Mouse (Mus musculus): ENCODE data around the gene Vamp8. TPM values are rescaled to one million over a fixed set of nuclear protein-coding genes. Genes with fewer than 3 reads are reported as not detected.

Vamp8 gene
- polyA plus RNA-seq (2015; fragmentation: Nextera tagmentation; extraction: Ambion mirVana) = 143 and 146 TPM in 2 replicates

GRCm38 (mm10) chr6:72389941-72390771, at the start of gene Vamp8:
Vamp8 (minus strand) TSS chr6:72390703.
- WGBS = under 1% methylated on average over 33 of the region's 33 CpGs
- peak; percentile 67 for ATAC-seq (ENCODE audit: low FRiP score, low read depth)
- Histone ChIP-seq H3K36me3 (peaks cover 17% of the 10 kb centered on the region), H3K4me1 (peaks cover 30% of the 10 kb centered on the region), H3K4me2 (replicated peaks) (peak within 1 kb of the TSS; percentile 77), H3K4me3 (peak within 1 kb of the TSS; percentile 54), H3K27ac (peak within 1 kb of the TSS; percentile 93), H3K27me3 (no peaks in the 10 kb centered on the region), H3K9ac (peak within 1 kb of the TSS; percentile 77), H3K9me3 (no peaks in the 10 kb centered on the region)

GRCm38 (mm10) chr6:72439355-72440185, 49.1 kb upstream of the Vamp8 start, which contains the start of gene Mat2a:
Mat2a (minus strand) TSS chr6:72439558.
- H3K9ac ChIP-seq = peak within 1 kb of the TSS; percentile 99
- H3K4me2 ChIP-seq (replicated peaks) = peak within 1 kb of the TSS; percentile 85
- peak; percentile 90 for ATAC-seq (ENCODE audit: low FRiP score, low read depth)
- H3K27ac ChIP-seq = peak within 1 kb of the TSS; percentile 99
- peaks cover 29% of the 10 kb centered on the region for H3K36me3 ChIP-seq
- H3K27me3 ChIP-seq = no peaks in the 10 kb centered on the region
- under 1% methylated on average over 77 of the region's 77 CpGs for WGBS
- peak within 1 kb of the TSS; percentile 89 for H3K4me3 ChIP-seq
- H3K4me1 ChIP-seq = peaks cover 41% of the 10 kb centered on the region
- H3K9me3 ChIP-seq = no peaks in the 10 kb centered on the region

DNA sequence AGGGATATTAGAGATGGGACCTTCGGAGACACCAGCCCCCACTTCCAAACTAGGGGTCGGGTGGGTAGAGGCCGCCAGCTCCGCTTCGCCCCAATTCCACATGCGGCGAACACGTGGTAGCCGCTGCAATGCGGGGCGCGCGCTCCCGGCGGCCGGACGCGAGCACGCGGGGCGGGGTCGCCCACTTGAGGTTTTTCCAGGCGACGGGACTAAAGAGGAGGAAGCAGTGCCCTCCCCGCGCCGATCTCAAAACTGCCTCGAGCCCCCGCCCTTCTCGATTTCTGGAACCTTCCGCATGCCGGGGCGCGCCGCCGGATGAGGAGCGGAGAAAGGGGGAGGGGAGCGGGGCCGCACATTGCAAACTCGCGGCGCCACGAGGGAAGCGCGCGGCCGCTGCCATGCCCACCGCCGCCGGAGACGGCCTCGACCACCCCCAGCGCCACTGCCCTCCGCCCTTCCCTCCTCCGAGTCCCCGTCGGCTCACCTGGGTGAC, 48.4 kb upstream of the Vamp8 start:
- H3K4me3 ChIP-seq = peak overlapping the region; percentile 89
- WGBS = under 1% methylated on average over 57 of the region's 57 CpGs
- peak; percentile 42 for ATAC-seq (ENCODE audit: low FRiP score, low read depth)

DNA sequence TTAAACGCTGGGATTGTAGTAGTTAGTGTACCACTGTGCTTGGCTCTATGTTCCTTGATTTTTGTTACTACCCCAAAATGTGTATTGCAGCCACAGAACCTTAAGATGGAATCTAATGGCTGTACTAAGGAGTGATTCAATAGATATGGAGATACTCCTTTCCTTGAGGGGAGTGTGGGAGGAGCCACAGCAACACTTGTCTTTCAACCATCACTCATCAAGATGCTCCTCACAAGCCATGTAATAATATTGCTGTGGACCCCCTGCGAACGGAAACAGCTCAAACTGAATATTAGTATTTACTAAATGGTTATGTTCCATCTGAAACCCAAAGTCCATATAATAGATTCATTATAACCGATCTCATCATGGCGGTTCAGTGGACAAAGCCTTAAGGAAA, 47.7 kb upstream of the Vamp8 start:
- Histone ChIP-seq H3K9ac (peak overlapping the region; percentile 99), H3K36me3 (peaks cover 41% of the 10 kb centered on the region), H3K27me3 (no peaks in the 10 kb centered on the region), H3K27ac (no peak overlapping the region), H3K4me2 (replicated peaks) (peak overlapping the region; percentile 85), H3K9me3 (no peaks in the 10 kb centered on the region), H3K4me1 (peaks cover 41% of the 10 kb centered on the region), H3K4me3 (peak overlapping the region; percentile 89)
- WGBS = 2% methylated on average over 5 of the region's 5 CpGs
- no peak for ATAC-seq (ENCODE audit: low FRiP score, low read depth)

More for the DNA sequence above, 48.4 kb upstream of the Vamp8 start:
- peaks cover 34% of the 10 kb centered on the region for H3K36me3 ChIP-seq
- H3K27ac ChIP-seq = peak overlapping the region; percentile 99
- H3K9ac ChIP-seq = peak overlapping the region; percentile 99
- no peaks in the 10 kb centered on the region for H3K9me3 ChIP-seq
- H3K27me3 ChIP-seq = no peaks in the 10 kb centered on the region
- peaks cover 41% of the 10 kb centered on the region for H3K4me1 ChIP-seq
- peak overlapping the region; percentile 85 for H3K4me2 ChIP-seq (replicated peaks)

DNA sequence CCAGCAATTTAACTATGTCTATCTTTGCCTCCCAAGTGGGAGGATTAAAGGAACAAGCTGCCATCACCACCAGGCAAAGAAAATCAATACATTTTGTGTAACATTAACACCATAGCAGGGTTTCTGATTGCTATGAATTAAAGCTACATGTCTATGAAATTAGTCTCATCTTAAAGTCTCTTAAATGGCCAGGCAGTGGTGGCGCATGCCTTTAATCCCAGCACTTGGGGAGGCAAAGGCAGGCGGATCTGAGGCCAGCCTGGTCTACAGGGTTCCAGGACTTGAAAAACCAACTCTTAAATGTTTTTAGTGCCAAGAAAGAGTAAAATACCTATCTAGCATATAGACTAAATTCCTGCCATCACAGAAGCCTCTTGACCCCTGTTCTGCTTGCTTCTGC, 41.6 kb upstream of the Vamp8 start:
- H3K4me2 ChIP-seq (replicated peaks) = no peak overlapping the region
- 82% methylated on average over 2 of the region's 2 CpGs for WGBS
- H3K9ac ChIP-seq = no peak overlapping the region
- H3K36me3 ChIP-seq = peaks cover 90% of the 10 kb centered on the region
- H3K4me3 ChIP-seq = no peak overlapping the region
- H3K9me3 ChIP-seq = no peaks in the 10 kb centered on the region
- H3K4me1 ChIP-seq = peaks cover 22% of the 10 kb centered on the region
- H3K27ac ChIP-seq = no peak overlapping the region
- no peak for ATAC-seq (ENCODE audit: low FRiP score, low read depth)
- no peaks in the 10 kb centered on the region for H3K27me3 ChIP-seq

DNA sequence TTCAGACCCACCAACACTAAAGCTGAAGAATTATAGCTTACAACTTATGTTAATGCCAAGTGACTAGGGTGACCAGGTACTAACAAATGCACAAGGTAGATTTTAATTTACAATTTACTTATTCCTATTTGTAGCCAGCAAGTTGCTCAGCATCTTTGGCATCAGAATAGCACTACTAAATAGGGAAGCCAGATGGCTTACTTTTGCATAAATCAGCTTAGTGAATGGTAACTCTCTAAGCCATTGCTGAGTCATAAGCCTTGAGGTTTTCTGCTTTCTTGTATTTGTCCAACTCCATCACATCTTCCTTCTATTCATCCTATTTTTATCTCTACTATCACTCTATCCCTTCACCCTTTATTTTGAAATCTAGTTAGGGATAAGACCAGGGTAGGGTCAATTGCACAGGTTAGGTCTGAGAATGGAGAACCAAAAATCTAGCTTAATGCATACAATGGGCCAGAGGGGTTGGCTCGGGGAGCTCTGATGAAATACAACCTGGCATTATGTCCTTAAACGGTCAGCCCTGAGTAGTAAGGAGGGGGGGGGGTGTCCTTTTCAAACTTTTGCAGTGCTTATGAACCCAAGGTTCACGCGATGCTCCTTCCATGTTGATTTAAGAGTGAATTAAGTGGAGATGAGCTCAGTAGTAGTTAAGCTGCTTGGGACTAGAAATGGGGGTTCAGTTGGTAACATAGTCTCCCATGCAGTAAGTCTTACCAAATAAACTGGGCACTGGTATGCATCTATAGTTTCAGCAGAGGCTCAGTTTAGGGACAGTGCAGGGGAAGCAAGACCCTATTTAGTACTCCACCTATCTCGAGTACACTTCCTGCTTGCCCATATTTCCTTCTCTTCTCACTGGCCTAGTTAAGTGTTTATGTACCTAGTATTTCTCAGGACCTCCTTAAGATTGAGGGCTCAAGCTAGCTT, 40.8 kb upstream of the Vamp8 start:
- 35% methylated on average over 5 of the region's 5 CpGs for WGBS
- Histone ChIP-seq H3K4me1 (peaks cover 13% of the 10 kb centered on the region), H3K4me3 (no peak overlapping the region), H3K36me3 (peaks cover 90% of the 10 kb centered on the region), H3K27me3 (no peaks in the 10 kb centered on the region), H3K27ac (no peak overlapping the region), H3K9ac (no peak overlapping the region), H3K4me2 (replicated peaks) (no peak overlapping the region), H3K9me3 (no peaks in the 10 kb centered on the region)
- ATAC-seq (ENCODE audit: low FRiP score, low read depth) = peak; percentile 39; the same call in 1 of the 2 replicates

- peaks cover 6% of the 10 kb centered on the region for H3K4me1 ChIP-seq
- no peak overlapping the region for H3K9ac ChIP-seq
- H3K27me3 ChIP-seq = no peaks in the 10 kb centered on the region
- no peak overlapping the region for H3K4me3 ChIP-seq
- no peaks in the 10 kb centered on the region for H3K9me3 ChIP-seq
- no peak for ATAC-seq (ENCODE audit: low FRiP score, low read depth)
- H3K4me2 ChIP-seq (replicated peaks) = no peak overlapping the region
- 86% methylated on average over 21 of the region's 21 CpGs for WGBS
- H3K36me3 ChIP-seq = peaks cover 90% of the 10 kb centered on the region
- no peak overlapping the region for H3K27ac ChIP-seq
Measured at GRCm38 (mm10) chr6:72429061-72429842, 38.7 kb upstream of the Vamp8 start.

DNA sequence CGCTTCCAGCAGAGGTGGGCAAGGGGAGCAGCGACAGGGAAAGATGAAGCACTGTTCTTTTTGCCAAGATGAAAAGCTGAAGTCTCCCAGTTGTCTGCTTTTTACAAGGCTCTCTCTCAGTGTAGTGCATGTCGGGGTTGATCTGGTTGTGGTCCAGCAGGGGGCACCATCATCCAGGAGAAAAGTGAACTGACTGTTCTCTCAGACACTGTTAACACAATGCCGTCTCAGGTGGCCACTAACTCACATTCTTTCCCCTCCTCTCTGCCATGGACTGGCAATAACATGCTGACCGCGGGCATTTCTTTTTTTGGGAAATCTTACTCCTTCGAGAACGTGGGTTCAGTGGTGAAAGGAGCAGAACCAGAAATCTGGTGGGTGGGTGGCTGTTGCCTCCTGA, 37.5 kb upstream of the Vamp8 start:
- peak; percentile 81 for ATAC-seq (ENCODE audit: low FRiP score, low read depth)
- Histone ChIP-seq H3K9ac (0 out of 2 replicates have a peak overlapping the region, but pooled peaks have one; percentile 25), H3K4me3 (no peak overlapping the region), H3K36me3 (peaks cover 93% of the 10 kb centered on the region), H3K27ac (peak overlapping the region; percentile 44), H3K27me3 (no peaks in the 10 kb centered on the region), H3K4me1 (peaks cover 6% of the 10 kb centered on the region), H3K4me2 (replicated peaks) (no peak overlapping the region), H3K9me3 (no peaks in the 10 kb centered on the region)
- WGBS = 15% methylated on average over 8 of the region's 8 CpGs

DNA sequence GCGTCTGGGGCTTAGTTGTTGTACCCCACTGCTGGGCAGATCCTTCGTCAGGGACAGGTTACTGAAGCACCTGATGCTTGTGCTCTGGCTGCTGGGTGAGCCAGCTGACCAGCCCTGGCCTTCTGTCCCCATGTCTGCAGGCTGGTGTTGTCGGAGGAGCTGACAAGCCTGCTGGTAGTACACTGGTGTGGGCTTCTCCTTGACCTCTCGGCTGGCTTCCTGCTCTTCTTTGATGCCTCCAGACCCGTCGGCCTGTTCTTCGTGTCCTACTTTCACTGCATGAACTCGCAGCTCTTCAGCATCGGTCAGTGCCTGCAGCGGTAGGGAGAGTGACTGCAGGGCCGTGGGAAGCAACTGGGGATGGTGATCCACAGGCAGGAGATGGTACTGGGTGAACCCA, 35.1 kb upstream of the Vamp8 start:
- H3K9ac ChIP-seq = no peak overlapping the region
- no peak overlapping the region for H3K4me3 ChIP-seq
- H3K27me3 ChIP-seq = no peaks in the 10 kb centered on the region
- peaks cover 93% of the 10 kb centered on the region for H3K36me3 ChIP-seq
- no peak overlapping the region for H3K27ac ChIP-seq
- 95% methylated on average over 11 of the region's 11 CpGs for WGBS
- no peak overlapping the region for H3K4me2 ChIP-seq (replicated peaks)
- no peaks in the 10 kb centered on the region for H3K9me3 ChIP-seq
- peaks cover 6% of the 10 kb centered on the region for H3K4me1 ChIP-seq
- no peak for ATAC-seq (ENCODE audit: low FRiP score, low read depth)

- H3K4me3 ChIP-seq = no peak overlapping the region
- no peak overlapping the region for H3K4me2 ChIP-seq (replicated peaks)
- peaks cover 7% of the 10 kb centered on the region for H3K4me1 ChIP-seq
- no peaks in the 10 kb centered on the region for H3K27me3 ChIP-seq
- WGBS = 96% methylated on average over 10 of the region's 10 CpGs
- H3K36me3 ChIP-seq = peaks cover 91% of the 10 kb centered on the region
- H3K9me3 ChIP-seq = no peaks in the 10 kb centered on the region
- H3K9ac ChIP-seq = no peak overlapping the region
- no peak for ATAC-seq (ENCODE audit: low FRiP score, low read depth)
- H3K27ac ChIP-seq = no peak overlapping the region
Measured at GRCm38 (mm10) chr6:72420901-72421300, 30.4 kb upstream of the Vamp8 start.

DNA sequence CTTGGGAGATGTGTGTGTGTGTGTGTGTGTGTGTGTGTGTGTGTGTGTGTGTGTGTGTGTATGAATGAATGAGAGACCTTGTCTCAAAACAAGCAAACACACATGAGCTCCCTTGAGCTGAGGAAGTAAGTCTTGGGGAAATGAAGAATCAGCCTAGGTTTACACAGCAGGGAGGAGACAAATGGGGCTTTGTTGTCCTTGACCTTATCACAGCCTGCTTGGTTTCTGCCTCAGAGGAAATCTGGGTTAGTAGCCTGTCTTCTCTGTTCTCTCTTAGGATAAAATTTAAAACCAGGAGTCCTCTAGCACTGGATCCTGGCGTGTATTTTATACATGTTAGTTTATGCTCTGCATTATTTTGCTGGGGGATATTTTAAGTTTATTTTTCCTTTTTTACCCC, 29.3 kb upstream of the Vamp8 start:
- Histone ChIP-seq H3K4me2 (replicated peaks) (no peak overlapping the region), H3K36me3 (peaks cover 80% of the 10 kb centered on the region), H3K4me1 (peaks cover 18% of the 10 kb centered on the region), H3K27me3 (no peaks in the 10 kb centered on the region), H3K9me3 (no peaks in the 10 kb centered on the region), H3K27ac (no peak overlapping the region), H3K9ac (no peak overlapping the region), H3K4me3 (no peak overlapping the region)
- WGBS = 73% methylated on average over 1 of the region's 1 CpGs
- ATAC-seq (ENCODE audit: low FRiP score, low read depth) = no peak
